Mouse (Mus musculus) lung, postnatal 0 days (tissue): Measurements from ENCODE around the gene Ccdc106.

Experiments used
- CTCF ChIP-seq: IDR thresholded peaks from 2 replicates; pipeline ENCODE4 v1.5.1; 2016; ENCODE audit warnings: antibody characterized with exemption, mild to moderate bottlenecking
- EP300 ChIP-seq: IDR thresholded peaks from 2 replicates; pipeline ENCODE4 v1.6.1; 2016; ENCODE audit warnings: antibody characterized with exemption, mild to moderate bottlenecking, control low read depth

- TF ChIP-seq EP300 (no peak), CTCF (no peak)
These were observed 63.2 kb downstream of the Ccdc106 start for GRCm38 (mm10) chr7:5083325-5084105.
